Mouse (Mus musculus): ENCODE data around the gene Epm2a. TPM values are rescaled to one million over a fixed set of nuclear protein-coding genes. Genes with fewer than 3 reads are reported as not detected.
A peak's percentile ranks its signal among the peaks of the same experiment; 100 is the strongest.
"Not testable (repeated sequence)": the region's sequence is repeated elsewhere in the genome, so short reads cannot be mapped to it uniquely, and the experiment has no call there.

Epm2a gene
- polyA plus RNA-seq (2015; fragmentation: Nextera tagmentation; extraction: Ambion mirVana): 0.06 and 0.18 TPM in 2 replicates

DNA sequence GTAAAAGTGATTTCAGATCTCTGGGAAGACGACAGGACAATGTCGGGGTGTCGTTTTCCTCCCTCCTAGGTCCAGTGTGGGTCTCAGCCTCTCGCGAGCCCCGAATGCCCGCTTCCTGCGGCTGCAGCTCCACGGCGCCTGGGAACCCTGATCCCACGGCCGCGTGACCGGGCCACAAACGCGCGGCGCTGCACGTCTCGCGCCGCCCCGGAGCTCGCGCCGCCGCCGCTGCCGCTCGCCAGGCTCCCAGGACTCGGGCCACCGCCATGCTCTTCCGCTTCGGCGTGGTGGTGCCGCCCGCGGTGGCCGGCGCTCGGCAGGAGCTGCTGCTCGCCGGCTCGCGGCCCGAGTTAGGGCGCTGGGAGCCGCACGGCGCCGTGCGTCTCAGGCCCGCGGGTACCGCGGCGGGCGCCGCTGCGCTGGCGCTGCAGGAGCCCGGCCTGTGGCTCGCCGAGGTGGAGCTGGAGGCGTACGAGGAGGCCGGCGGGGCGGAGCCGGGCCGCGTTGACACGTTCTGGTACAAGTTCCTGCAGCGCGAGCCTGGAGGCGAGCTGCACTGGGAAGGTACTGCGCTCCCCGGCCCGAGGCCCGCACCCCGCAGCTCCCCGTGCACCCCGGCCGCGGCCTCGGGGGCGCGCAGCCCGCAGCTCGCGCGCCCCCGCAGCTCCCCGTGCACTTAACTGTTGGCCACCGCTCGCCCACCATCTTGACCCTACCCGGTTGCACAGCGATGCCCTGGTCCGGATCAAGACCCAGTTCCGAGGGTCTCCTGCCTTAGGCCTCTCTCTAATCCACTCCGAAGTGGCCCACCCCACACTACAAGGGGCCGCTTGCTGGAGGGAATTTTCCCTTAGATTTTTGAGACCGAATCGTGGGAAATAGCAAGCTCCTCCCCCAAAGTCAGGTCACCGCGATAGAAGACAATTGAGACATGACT, at the start of gene Epm2a:
Epm2a (plus strand) TSS at position 200 of the 937 bp plus-strand sequence.
- peak within 1 kb of the TSS; percentile 82 for H3K27ac ChIP-seq (ENCODE audit: low read length)
- peaks cover 2% of the 10 kb centered on the region; the same call in 1 of the 2 replicates for H3K4me1 ChIP-seq (ENCODE audit: control insufficient read depth, low read depth, low read length)
- peak within 1 kb of the TSS; percentile 80 for H3K9ac ChIP-seq (ENCODE audit: low read depth, low read length)
- peak within 1 kb of the TSS; percentile 73 for H3K4me3 ChIP-seq (ENCODE audit: low read depth, low read length)
- H3K9me3 ChIP-seq (replicated peaks; ENCODE audit: control insufficient read depth, low read length): no peaks in the 10 kb centered on the region
- H3K4me2 ChIP-seq (ENCODE audit: low read depth, low read length): peak within 1 kb of the TSS; percentile 79
- no peaks in the 10 kb centered on the region for H3K36me3 ChIP-seq (ENCODE audit: control insufficient read depth, insufficient read depth)
- no peaks in the 10 kb centered on the region for H3K27me3 ChIP-seq (ENCODE audit: control insufficient read depth, insufficient read depth, low read depth, low read length)
- WGBS (ENCODE audit: insufficient replicate concordance): under 1% methylated on average over 96 of the region's 106 CpGs
- peak; percentile 97 for ATAC-seq (ENCODE audit: low read depth)

DNA sequence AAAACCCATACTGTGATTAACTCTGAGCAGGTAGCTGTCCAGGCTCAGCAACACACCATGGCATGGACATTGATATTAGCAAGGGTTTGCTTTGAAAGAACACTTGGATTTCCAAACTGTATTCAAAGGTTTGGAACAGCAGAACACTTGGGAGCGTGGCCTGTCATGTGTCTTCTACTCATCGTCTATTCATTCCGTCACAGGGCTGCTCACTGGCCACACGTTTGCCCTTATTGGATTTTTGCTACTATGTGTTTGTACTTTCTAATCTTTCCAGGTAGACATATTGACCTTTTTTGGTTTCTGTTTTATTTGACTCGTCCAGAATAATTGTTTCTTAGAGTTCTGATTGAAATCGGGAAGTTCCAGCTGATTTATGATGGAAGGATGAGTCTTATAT, 44.8 kb upstream of the Epm2a start:
- no peak overlapping the region for H3K4me2 ChIP-seq (ENCODE audit: low read depth, low read length)
- peaks cover 20% of the 10 kb centered on the region for H3K36me3 ChIP-seq (ENCODE audit: control insufficient read depth, insufficient read depth)
- H3K9me3 ChIP-seq (replicated peaks; ENCODE audit: control insufficient read depth, low read length): no peaks in the 10 kb centered on the region
- H3K4me3 ChIP-seq (ENCODE audit: low read depth, low read length): no peak overlapping the region
- 79% methylated on average over 6 of the region's 6 CpGs for WGBS (ENCODE audit: insufficient replicate concordance)
- no peak for ATAC-seq (ENCODE audit: low read depth)
- no peaks in the 10 kb centered on the region for H3K4me1 ChIP-seq (ENCODE audit: control insufficient read depth, low read depth, low read length)
- H3K27me3 ChIP-seq (ENCODE audit: control insufficient read depth, insufficient read depth, low read depth, low read length): no peaks in the 10 kb centered on the region
- H3K27ac ChIP-seq (ENCODE audit: low read length): no peak overlapping the region
- no peak overlapping the region for H3K9ac ChIP-seq (ENCODE audit: low read depth, low read length)

DNA sequence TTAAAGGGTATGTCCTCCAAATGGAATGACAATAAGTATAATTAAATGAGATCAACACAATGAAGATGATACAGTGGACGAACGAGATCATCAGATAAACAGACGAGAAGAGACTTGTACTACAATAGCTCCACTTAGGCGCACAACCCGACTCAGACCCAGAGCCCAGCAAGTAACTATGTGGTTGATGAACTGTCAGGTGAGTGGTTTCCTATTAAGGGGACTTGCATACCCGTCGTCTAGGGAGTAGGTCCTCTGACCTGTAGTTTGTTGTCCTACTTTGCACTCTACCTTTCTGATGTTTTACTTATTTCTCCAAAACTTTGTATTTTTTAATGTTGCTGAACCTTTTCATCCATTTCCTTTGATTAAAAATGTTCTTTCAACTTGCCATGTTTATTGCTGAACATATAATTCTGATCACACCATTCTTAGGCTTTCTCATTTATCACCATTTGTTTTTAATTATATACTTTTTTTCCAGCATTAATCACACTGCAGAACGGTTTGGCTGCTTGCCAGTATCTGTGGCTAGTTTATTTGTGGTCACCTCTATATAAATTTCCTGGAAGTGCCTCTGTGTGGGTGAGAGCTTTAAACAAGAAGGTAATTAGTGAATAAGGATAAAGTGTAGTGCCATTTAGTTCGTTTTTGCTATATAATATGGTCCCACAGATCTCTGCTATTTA, 37.7 kb upstream of the Epm2a start:
- Histone ChIP-seq H3K27ac (ENCODE audit: low read length) (no peak overlapping the region), H3K36me3 (ENCODE audit: control insufficient read depth, insufficient read depth) (no peaks in the 10 kb centered on the region; the same call in none of the 2 replicates), H3K4me1 (ENCODE audit: control insufficient read depth, low read depth, low read length) (peaks cover 4% of the 10 kb centered on the region), H3K27me3 (ENCODE audit: control insufficient read depth, insufficient read depth, low read depth, low read length) (no peaks in the 10 kb centered on the region), H3K4me2 (ENCODE audit: low read depth, low read length) (no peak overlapping the region), H3K4me3 (ENCODE audit: low read depth, low read length) (no peak overlapping the region), H3K9me3 (replicated peaks; ENCODE audit: control insufficient read depth, low read length) (no peaks in the 10 kb centered on the region), H3K9ac (ENCODE audit: low read depth, low read length) (no peak overlapping the region)
- 71% methylated on average over 9 of the region's 9 CpGs for WGBS (ENCODE audit: insufficient replicate concordance)
- ATAC-seq (ENCODE audit: low read depth): no peak

DNA sequence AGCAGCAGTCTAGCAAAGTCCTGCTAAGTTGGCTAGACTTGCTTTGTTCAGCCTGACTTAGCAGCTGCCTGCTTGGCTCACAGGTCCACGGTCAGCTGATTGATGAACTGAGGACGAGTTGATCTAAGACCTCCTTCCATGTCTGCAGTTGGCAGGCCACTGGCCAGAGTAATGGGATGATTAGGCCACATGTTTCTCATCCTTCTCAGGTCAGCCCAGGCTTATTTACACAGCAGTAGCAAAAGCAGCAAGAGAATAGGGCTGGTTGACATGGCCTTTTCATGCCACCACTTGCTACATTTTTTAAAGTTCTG, 37.2 kb upstream of the Epm2a start:
- H3K4me2 ChIP-seq (ENCODE audit: low read depth, low read length): no peak overlapping the region
- H3K27ac ChIP-seq (ENCODE audit: low read length): no peak overlapping the region
- 71% methylated on average over 2 of the region's 2 CpGs for WGBS (ENCODE audit: insufficient replicate concordance)
- no peak overlapping the region for H3K4me3 ChIP-seq (ENCODE audit: low read depth, low read length)
- 0 out of 2 replicates have a peak, but pooled peaks have one; percentile 5 for ATAC-seq (ENCODE audit: low read depth)
- no peaks in the 10 kb centered on the region for H3K9me3 ChIP-seq (replicated peaks; ENCODE audit: control insufficient read depth, low read length)
- H3K4me1 ChIP-seq (ENCODE audit: control insufficient read depth, low read depth, low read length): peaks cover 4% of the 10 kb centered on the region
- H3K27me3 ChIP-seq (ENCODE audit: control insufficient read depth, insufficient read depth, low read depth, low read length): no peaks in the 10 kb centered on the region
- no peak overlapping the region for H3K9ac ChIP-seq (ENCODE audit: low read depth, low read length)
- no peaks in the 10 kb centered on the region; the same call in none of the 2 replicates for H3K36me3 ChIP-seq (ENCODE audit: control insufficient read depth, insufficient read depth)

DNA sequence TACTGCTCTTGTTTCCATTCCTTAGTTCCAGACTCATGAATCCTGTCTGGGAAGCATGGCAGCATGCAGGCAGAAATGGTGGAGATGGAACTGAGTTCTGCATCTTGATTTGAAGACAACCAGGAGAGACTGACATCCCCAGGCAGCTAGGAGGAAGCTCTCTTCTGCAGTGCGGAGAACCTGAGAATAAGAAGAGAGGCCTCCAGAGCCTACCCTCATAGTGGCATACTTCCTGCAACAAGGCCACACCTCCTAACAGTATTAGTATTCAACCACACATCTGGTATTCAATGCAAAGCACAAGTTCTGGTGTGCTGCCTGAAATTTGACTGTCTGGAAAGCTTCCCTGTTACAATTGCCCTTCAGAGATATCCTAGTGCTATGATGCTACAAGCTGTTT, 33.3 kb upstream of the Epm2a start:
- Histone ChIP-seq H3K36me3 (ENCODE audit: control insufficient read depth, insufficient read depth) (no peaks in the 10 kb centered on the region; the same call in 1 of the 2 replicates), H3K27ac (ENCODE audit: low read length) (no peak overlapping the region), H3K4me3 (ENCODE audit: low read depth, low read length) (no peak overlapping the region), H3K9me3 (replicated peaks; ENCODE audit: control insufficient read depth, low read length) (no peaks in the 10 kb centered on the region), H3K27me3 (ENCODE audit: control insufficient read depth, insufficient read depth, low read depth, low read length) (no peaks in the 10 kb centered on the region), H3K4me1 (ENCODE audit: control insufficient read depth, low read depth, low read length) (peaks cover 4% of the 10 kb centered on the region), H3K9ac (ENCODE audit: low read depth, low read length) (no peak overlapping the region), H3K4me2 (ENCODE audit: low read depth, low read length) (no peak overlapping the region)
- no peak for ATAC-seq (ENCODE audit: low read depth)
- WGBS (ENCODE audit: insufficient replicate concordance): 71% methylated on average over 1 of the region's 1 CpGs

DNA sequence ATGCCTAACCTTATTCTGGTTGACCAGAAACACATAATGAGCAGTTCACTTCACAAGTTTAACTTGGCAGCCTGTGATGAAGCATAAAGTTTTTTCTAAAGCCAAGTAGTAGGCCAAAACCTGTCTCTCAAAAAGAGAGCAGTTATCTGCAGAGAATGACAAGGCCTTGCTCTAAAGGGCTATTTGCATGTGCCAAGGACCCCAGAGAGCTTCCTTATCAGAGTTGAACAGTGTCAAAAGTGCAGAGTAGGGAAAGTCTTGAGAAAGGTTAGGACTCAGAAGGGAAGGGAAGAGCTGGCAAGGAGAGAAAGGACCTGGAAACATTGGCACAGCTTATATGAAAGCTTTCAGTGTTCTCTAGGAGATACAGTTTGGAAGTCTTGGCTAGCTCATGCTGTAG, 32.7 kb upstream of the Epm2a start:
- Histone ChIP-seq H3K9me3 (replicated peaks; ENCODE audit: control insufficient read depth, low read length) (no peaks in the 10 kb centered on the region), H3K4me1 (ENCODE audit: control insufficient read depth, low read depth, low read length) (peaks cover 4% of the 10 kb centered on the region), H3K4me2 (ENCODE audit: low read depth, low read length) (no peak overlapping the region), H3K36me3 (ENCODE audit: control insufficient read depth, insufficient read depth) (no peaks in the 10 kb centered on the region; the same call in 1 of the 2 replicates), H3K4me3 (ENCODE audit: low read depth, low read length) (no peak overlapping the region), H3K27ac (ENCODE audit: low read length) (no peak overlapping the region), H3K27me3 (ENCODE audit: control insufficient read depth, insufficient read depth, low read depth, low read length) (no peaks in the 10 kb centered on the region), H3K9ac (ENCODE audit: low read depth, low read length) (no peak overlapping the region)
- ATAC-seq (ENCODE audit: low read depth): peak; percentile 58

DNA sequence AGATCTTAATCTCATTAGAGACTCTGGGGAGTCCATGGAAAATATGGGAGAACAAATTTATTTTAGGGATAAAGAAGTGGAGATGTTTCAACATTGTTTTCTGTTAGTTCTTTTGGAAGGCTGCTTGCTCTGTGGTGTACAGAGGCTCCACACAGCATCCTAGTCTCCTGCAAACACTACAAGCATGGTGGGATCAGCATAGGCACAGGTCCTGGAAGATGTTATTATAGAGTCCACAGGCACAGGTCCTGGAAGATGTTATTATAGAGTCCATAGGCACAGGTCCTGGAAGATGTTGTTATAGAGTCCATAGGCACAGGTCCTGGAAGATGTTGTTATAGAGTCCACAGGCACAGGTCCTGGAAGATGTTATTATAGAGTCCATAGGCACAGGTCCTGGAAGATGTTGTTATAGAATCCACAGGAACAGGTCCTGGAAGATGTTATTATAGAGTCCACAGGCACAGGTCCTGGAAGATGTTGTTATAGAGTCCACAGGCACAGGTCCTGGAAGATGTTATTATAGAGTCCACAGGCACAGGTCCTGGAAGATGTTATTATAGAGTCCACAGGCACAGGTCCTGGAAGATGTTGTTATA, 25.2 kb upstream of the Epm2a start:
- not testable (repeated sequence) for H3K27me3 ChIP-seq (ENCODE audit: control insufficient read depth, insufficient read depth, low read depth, low read length); H3K27ac ChIP-seq (ENCODE audit: low read length); H3K9me3 ChIP-seq (replicated peaks; ENCODE audit: control insufficient read depth, low read length); H3K36me3 ChIP-seq (ENCODE audit: control insufficient read depth, insufficient read depth); H3K9ac ChIP-seq (ENCODE audit: low read depth, low read length); ATAC-seq (ENCODE audit: low read depth); H3K4me2 ChIP-seq (ENCODE audit: low read depth, low read length); H3K4me3 ChIP-seq (ENCODE audit: low read depth, low read length)
- peaks cover 12% of the 10 kb centered on the region for H3K4me1 ChIP-seq (ENCODE audit: control insufficient read depth, low read depth, low read length)

DNA sequence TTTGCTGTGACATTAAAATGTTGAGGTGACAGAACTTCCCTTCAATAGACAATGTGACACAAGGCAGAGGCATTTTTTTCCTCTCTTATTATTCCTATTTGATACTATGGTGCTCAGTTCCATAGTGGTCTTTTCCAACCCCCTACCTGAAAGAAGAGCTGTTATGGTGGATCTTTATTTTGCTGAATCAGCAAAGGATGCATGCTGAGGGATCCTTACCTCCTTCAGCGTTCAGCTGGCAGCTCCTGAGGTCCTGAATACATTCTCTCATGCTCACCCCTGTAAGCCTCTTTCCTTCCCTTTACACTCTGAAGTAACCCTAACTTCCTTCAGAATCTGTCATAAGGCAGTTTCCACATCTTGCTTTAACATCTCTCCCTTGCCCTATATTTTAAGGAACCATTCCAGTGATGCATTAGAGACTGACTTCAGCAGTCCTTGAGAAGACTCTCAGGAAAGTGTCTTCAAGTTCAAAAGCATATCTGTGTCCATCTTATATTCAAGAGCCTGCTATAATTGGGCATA, 23.7 kb upstream of the Epm2a start:
- 57% methylated on average over 1 of the region's 1 CpGs for WGBS (ENCODE audit: insufficient replicate concordance)
- peaks cover 26% of the 10 kb centered on the region for H3K4me1 ChIP-seq (ENCODE audit: control insufficient read depth, low read depth, low read length)
- H3K9me3 ChIP-seq (replicated peaks; ENCODE audit: control insufficient read depth, low read length): no peaks in the 10 kb centered on the region
- no peak overlapping the region for H3K9ac ChIP-seq (ENCODE audit: low read depth, low read length)
- H3K27ac ChIP-seq (ENCODE audit: low read length): 0 out of 2 replicates have a peak overlapping the region, but pooled peaks have one; percentile 4
- no peak overlapping the region for H3K4me3 ChIP-seq (ENCODE audit: low read depth, low read length)
- H3K36me3 ChIP-seq (ENCODE audit: control insufficient read depth, insufficient read depth): no peaks in the 10 kb centered on the region
- H3K27me3 ChIP-seq (ENCODE audit: control insufficient read depth, insufficient read depth, low read depth, low read length): no peaks in the 10 kb centered on the region
- no peak overlapping the region for H3K4me2 ChIP-seq (ENCODE audit: low read depth, low read length)
- no peak for ATAC-seq (ENCODE audit: low read depth)

All from liver, embryonic 16.5 days (tissue).